Mouse (Mus musculus): Measurements from ENCODE around the gene Tle3.

The Tle3 gene

GRCm38 (mm10) chr9:61377706-61378479 lies 5.7 kb downstream of the Tle3 start:
- DNase-seq, result no peak

- peak; percentile 32 for DNase-seq
Observed at GRCm38 (mm10) chr9:61378516-61378915, 6.3 kb downstream of the Tle3 start.

DNA sequence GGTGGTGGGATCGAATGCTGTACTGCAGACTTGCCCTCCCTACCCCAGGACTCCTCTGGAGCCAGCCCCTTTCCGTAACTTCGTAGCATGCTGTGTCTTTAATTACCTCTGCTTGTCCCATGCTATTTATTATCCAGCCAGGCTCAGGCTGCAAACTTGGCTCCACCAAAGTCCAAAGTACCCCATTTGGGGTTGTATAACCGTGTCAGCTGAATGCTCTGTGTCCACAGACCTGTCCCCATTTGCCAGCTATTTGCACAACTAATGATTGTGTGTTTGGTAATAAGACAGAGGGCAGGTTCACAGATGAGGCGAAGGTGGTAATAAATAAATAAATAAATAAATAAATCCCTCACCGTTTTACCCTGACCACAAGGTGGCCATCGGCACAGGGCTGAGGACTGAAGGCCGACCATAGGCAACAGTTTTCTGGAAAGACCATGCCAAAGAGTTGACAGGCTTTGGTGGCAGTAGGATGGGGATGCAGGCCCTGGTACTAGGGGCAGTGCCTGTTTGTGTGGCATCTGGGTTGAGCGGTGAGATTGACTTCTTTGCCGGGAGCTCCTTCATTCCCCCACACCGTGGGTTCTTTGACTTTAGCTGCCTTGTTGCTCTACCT lies 7.0 kb downstream of the Tle3 start:
- DNase-seq, result no peak

GRCm38 (mm10) chr9:61380258-61381062 lies 8.3 kb downstream of the Tle3 start:
- DNase-seq, result peak; percentile 62

DNA sequence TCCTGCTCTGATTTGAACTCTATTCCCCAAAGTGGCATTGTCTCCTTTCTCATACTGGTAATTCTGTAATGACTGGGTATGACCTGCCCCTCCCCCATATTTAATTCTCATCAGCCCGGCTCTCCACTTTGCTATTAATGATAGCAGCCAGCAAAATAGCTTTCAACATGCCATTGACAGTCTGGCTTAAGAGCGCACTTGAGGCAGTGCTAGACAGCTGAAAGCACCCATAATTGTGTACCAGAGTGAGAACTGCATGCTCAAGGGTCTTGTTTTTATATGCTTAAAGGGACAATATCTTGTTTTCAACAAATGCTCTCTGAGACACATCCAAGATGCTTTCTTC lies 8.9 kb downstream of the Tle3 start:
- DNase-seq, result no peak

- DNase-seq, result no peak
Observed at GRCm38 (mm10) chr9:61381445-61381844, 9.3 kb downstream of the Tle3 start.

DNA sequence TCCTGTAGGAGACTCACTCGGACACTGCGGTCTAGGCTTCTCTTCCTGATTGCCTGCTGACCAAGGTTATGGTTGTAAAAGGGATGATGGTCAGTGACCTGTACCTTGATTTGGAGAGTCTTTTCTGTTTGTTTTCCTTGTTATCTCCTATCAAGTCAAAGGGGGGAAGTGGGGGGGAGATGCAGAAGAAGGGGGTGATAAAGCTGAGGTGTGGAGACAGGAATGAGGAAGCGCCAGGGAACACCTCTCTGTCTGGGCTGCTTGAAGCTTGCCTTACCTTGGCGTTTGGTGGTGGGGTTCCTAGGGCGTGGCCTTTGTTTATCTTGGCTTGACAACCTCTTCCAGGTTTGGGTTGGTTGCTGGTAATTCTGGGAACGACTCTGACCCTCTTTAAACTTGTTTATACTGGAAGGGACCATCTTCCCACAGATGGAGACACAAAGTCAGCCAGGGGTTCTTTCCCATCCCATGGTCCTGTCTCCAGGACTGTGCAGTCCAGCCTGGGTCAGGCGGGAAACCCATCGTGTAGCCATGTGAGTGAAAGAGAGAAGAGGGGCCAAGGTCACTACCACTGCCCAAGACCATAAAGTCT lies 10.5 kb downstream of the Tle3 start:
- no peak for DNase-seq

DNA sequence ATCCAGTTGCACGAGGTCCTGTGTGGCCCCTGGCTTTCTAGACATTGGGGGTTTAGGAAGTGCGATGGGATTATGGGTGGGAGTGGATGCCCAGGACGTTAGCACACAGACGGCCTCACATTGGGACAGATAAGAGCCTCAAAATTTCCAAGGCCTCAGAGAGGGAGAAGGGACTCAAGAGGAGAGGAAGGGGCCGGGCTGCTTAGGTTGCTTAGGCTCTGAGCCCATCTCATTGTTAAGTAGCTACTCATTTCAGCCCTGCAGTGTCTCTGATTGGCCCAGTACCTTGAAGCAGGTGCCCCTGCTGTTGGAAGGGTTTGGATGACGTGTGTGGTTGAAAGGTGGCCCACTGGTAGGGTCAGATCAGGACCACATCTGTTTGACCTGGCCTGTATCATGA lies 11.9 kb downstream of the Tle3 start:
- no peak for DNase-seq

DNA sequence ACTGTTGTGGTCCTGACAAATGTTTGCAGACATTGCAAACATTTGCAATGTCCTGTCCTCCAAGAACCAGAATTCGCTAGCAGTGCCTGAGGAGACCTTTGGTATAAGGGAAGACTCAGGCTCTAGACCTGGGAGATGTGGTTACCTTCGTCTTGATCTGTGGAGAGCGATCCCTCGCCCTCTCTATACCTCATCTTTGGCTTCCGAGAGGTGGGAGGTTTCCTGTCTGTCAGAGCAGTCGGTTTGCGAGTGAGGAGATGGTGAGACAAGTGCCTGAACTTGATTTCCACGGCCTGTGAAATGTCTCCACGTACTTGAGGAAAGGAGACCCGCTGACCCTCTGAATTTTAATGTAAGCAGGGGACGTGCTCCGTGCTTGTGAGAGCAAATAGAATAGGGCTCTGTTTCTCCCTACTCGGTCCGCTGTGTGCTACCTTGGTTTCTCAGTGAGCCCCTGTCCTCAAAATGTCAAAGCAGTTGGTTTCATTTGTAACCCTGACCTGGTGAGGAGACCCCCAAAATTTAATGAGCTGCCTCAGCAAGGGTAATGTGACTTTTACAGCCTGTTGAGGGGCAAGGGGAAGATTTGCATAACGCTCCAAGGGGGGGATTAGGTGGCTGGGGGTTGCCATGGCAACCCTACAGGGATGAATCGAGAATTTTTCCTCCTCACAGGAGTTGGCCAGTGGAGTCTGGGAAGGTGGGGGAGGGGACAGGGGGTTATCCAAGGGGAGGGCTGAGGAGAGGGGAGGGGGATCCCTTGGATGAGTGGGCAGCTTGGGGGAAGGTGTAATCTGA lies 12.7 kb downstream of the Tle3 start:
- no peak for DNase-seq

DNA sequence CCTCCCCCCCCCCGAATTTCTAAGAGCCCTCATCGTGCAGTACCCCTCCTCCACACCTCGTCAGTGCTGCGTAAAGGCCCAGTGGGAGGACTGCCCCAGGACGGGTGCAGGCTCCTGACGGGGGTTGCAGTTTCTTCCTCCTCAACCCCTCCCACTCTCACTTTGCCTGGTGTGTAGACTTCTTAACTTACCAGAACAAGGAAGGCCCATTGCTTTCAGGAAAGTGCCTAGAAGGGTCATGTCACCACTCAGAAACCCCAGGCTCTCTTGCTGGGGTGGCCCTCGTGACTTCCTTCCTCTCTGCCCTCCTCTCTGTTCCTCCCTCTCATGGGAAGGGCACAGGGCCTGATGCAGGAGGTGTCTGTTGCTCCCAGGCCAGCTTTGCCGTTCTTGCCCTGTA lies 13.6 kb downstream of the Tle3 start:
- peak; percentile 39 for DNase-seq

GRCm38 (mm10) chr9:61386314-61386713 lies 14.1 kb downstream of the Tle3 start:
- DNase-seq, result no peak

GRCm38 (mm10) chr9:61387797-61388196 lies 15.6 kb downstream of the Tle3 start:
- DNase-seq, result no peak

DNA sequence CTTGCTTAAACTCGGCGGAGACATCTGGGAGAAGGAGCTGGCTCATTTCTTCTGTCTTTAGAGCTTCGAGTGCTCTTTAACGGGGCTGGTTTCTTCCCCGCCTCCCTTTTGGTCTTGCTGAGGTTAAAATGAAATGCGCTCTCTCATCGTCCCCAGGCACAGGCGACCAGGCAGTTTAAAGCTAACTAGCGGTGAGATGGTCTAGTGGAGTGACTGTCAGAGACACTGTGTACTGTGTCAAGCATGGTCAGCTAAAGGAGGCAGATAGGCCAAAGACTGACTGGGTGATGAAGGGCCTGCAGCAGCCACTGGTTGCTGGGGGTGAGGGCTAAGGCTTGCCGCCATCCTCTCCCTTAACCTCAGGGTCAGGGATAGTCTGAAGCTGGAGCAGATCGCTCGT lies 16.0 kb downstream of the Tle3 start:
- DNase-seq, result no peak

DNA sequence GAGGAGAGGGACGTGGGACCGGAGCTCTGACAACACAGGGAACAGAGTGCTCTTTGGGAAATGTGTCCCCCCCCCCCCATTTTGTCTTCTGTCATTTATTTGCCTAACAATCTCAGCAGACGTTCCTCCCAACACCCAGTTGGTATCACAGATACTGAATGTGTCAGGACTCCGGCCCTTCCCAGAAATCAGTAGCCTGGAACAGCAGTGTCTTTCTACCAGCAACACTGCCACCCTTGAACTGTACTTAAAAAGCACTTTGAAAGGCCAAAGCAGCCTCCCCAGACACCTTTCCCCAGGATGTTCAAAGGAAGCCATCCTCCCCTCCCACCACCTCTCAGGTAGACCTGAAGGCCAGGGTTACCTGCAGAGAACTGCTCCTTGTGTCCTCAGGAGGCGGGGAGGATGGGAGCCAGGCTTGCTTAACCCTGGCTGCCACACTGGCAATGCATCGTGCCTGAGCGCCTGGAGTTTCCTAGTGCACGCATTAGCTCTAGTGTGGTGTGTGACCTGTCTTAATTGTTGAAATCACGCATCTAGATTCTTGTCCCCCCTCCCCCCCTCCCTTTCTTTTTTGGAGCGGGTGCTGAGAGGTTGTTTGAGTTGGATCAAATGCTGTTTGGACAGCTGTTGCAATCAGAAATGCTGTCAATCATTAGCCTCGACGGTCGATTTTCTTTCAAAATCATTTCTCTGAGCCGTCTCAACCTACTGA lies 16.7 kb downstream of the Tle3 start:
- no peak for DNase-seq

DNA sequence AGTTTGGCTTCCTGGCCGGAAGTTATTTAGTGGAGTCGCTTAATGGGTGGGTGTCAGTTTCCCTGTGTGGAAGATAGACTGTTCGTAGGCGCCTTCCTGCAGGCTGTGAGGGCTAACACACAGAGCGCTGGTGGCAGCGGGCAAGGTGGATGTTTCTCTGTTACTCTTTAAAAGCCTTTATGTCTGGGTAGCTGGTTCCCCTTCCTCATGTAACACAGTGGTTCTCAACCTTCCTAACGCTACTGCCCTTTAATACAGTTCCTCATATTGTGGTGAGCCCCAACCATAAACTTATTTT lies 17.2 kb downstream of the Tle3 start:
- no peak for DNase-seq

- DNase-seq, result peak; percentile 22
Observed at GRCm38 (mm10) chr9:61391570-61392337, 19.6 kb downstream of the Tle3 start.

DNA sequence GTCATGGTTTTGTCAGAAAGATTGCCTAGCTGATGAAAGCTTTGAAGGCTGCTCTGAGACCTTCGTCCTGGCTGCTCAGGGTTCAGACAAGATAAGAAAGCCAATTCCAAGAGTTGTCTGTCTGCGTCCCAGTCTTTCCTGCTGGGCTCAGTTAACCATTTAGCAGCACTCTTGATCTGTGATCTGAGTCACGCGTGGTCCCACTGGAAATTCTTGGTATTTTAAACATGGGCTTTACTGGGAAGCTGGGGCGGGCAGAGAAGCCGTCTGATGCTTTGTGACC lies 20.1 kb downstream of the Tle3 start:
- DNase-seq, result no peak

DNA sequence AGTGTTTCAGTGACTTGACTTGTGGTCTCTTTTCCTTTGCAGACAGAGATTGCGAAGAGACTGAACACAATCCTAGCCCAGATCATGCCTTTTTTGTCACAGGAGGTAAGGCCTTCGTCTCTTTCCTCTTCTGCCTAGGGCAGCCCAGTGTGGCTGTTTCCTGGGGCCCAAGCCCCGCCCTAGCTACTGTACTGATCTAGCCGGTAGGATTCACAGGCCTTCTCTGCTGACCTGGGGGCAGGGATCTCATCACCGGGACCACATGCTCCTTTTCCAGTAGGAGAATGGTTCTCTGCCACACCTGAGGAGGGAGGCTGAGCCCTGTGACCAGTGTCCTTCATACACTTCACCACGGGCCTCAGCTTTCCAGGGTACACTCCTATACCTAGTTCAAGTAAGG lies 21.0 kb downstream of the Tle3 start:
- DNase-seq, result no peak

GRCm38 (mm10) chr9:61393847-61394246 lies 21.7 kb downstream of the Tle3 start:
- DNase-seq, result no peak

GRCm38 (mm10) chr9:61395071-61395470 lies 22.9 kb downstream of the Tle3 start:
- no peak for DNase-seq

DNA sequence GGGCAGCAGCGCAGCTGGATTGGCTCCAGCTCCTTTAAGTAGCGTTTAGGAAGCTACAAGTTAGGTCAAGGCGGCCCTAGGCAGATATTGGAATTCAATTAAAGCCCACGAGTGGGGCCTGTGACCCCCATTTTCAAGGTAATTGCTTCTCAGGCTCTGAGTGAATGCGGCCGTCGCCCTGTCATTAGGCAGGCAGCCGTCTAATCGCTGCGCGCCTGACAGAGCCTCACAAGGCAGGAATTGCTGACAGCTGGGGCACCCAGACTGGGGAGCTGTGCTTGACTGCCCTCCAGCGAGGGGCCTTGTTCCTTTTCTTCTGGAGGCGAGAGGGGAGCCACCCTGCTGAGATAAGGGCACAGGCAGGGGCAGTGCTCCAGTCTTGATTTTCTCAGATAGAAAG lies 24.3 kb downstream of the Tle3 start:
- peak; percentile 38 for DNase-seq

GRCm38 (mm10) chr9:61397130-61397529 lies 25.0 kb downstream of the Tle3 start:
- peak; percentile 62 for DNase-seq

All from lung, postnatal 10 days (tissue).